Mouse (Mus musculus): ENCODE data around the gene Rsph10b. TPM values are rescaled to one million over a fixed set of nuclear protein-coding genes. Genes with fewer than 3 reads are reported as not detected.

The Rsph10b gene
- polyA plus RNA-seq (2012; rRNA removed): 0.31 and 0.61 TPM in 2 replicates

- Histone ChIP-seq H3K36me3 (ENCODE audit: control insufficient read depth, insufficient read depth, low read length) (no peaks in the 10 kb centered on the region; the same call in 1 of the 2 replicates), H3K4me3 (ENCODE audit: insufficient read depth, low read depth, low read length) (no peak within 1 kb of the TSS), H3K27ac (ENCODE audit: insufficient read depth, low read depth, low read length) (no peak within 1 kb of the TSS), H3K27me3 (replicated peaks; ENCODE audit: control insufficient read depth, insufficient read depth, low read length) (no peaks in the 10 kb centered on the region), H3K4me1 (ENCODE audit: control insufficient read depth, insufficient read depth, low read length) (no peaks in the 10 kb centered on the region)
- TF ChIP-seq CTCF (conservative IDR thresholded peaks at IDR 0.05; ENCODE audit: insufficient read depth, insufficient read length, low read depth, low read length): no peak
- TF ChIP-seq POLR2A (IDR thresholded peaks at IDR 0.05; ENCODE audit: low read depth, low read length): no peak
- WGBS: 26% methylated on average over 8 of the region's 8 CpGs
- DNase-seq: peak; percentile 3
Observed at GRCm38 (mm10) chr5:143932831-143933230, at the start of gene Rsph10b. TSS of gene Rsph10b (plus strand) at chr5:143933035.

GRCm38 (mm10) chr5:143885274-143885673 is 47.6 kb upstream of the Rsph10b start:
- H3K27ac ChIP-seq (ENCODE audit: insufficient read depth, low read depth, low read length): no peak overlapping the region
- no peak for DNase-seq
- TF ChIP-seq POLR2A (IDR thresholded peaks at IDR 0.05; ENCODE audit: low read depth, low read length) (no peak), CTCF (conservative IDR thresholded peaks at IDR 0.05; ENCODE audit: insufficient read depth, insufficient read length, low read depth, low read length) (no peak)
- H3K36me3 ChIP-seq (ENCODE audit: control insufficient read depth, insufficient read depth, low read length): peaks cover 13% of the 10 kb centered on the region
- H3K4me1 ChIP-seq (ENCODE audit: control insufficient read depth, insufficient read depth, low read length): no peaks in the 10 kb centered on the region
- no peak overlapping the region for H3K4me3 ChIP-seq (ENCODE audit: insufficient read depth, low read depth, low read length)
- H3K27me3 ChIP-seq (replicated peaks; ENCODE audit: control insufficient read depth, insufficient read depth, low read length): no peaks in the 10 kb centered on the region
- WGBS: 100% methylated on average over 3 of the region's 3 CpGs

- H3K36me3 ChIP-seq (ENCODE audit: control insufficient read depth, insufficient read depth, low read length): peaks cover 8% of the 10 kb centered on the region
Observed at GRCm38 (mm10) chr5:143890741-143891140, 42.1 kb upstream of the Rsph10b start.

GRCm38 (mm10) chr5:143892255-143892886 is 40.5 kb upstream of the Rsph10b start:
- Histone ChIP-seq H3K36me3 (ENCODE audit: control insufficient read depth, insufficient read depth, low read length) (peaks cover 5% of the 10 kb centered on the region), H3K4me3 (ENCODE audit: insufficient read depth, low read depth, low read length) (no peak overlapping the region), H3K27me3 (replicated peaks; ENCODE audit: control insufficient read depth, insufficient read depth, low read length) (no peaks in the 10 kb centered on the region), H3K4me1 (ENCODE audit: control insufficient read depth, insufficient read depth, low read length) (no peaks in the 10 kb centered on the region), H3K27ac (ENCODE audit: insufficient read depth, low read depth, low read length) (no peak overlapping the region)
- WGBS: 77% methylated on average over 9 of the region's 9 CpGs
- DNase-seq: no peak
- no peak for TF ChIP-seq POLR2A (IDR thresholded peaks at IDR 0.05; ENCODE audit: low read depth, low read length)
- no peak; the same call in 1 of the 2 replicates for TF ChIP-seq CTCF (conservative IDR thresholded peaks at IDR 0.05; ENCODE audit: insufficient read depth, insufficient read length, low read depth, low read length)

More at GRCm38 (mm10) chr5:143890741-143891140, 42.1 kb upstream of the Rsph10b start:
- no peak overlapping the region for H3K27ac ChIP-seq (ENCODE audit: insufficient read depth, low read depth, low read length)
- no peak overlapping the region for H3K4me3 ChIP-seq (ENCODE audit: insufficient read depth, low read depth, low read length)
- DNase-seq: no peak
- TF ChIP-seq CTCF (conservative IDR thresholded peaks at IDR 0.05; ENCODE audit: insufficient read depth, insufficient read length, low read depth, low read length) (no peak), POLR2A (IDR thresholded peaks at IDR 0.05; ENCODE audit: low read depth, low read length) (no peak)
- no peaks in the 10 kb centered on the region for H3K4me1 ChIP-seq (ENCODE audit: control insufficient read depth, insufficient read depth, low read length)
- 59% methylated on average over 6 of the region's 6 CpGs for WGBS
- no peaks in the 10 kb centered on the region for H3K27me3 ChIP-seq (replicated peaks; ENCODE audit: control insufficient read depth, insufficient read depth, low read length)

DNA sequence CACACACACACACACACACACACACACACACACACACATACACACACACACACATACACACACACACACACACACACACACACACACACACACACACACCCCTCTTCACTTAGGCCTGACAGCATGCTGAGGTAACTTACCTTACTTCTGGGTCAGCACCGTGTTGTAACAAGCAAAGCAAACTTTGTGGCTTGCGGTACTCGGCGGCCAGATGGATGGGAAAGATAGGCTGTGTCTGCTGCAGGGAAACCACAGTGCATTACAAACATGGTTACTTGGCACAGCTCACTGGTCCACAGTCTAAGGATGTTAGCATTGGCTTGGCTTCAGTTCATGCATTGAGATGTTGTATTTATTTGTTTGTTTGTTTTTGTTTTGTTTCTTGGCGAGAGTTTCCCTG is 39.4 kb upstream of the Rsph10b start:
- Histone ChIP-seq H3K36me3 (ENCODE audit: control insufficient read depth, insufficient read depth, low read length) (peaks cover 5% of the 10 kb centered on the region), H3K4me1 (ENCODE audit: control insufficient read depth, insufficient read depth, low read length) (no peaks in the 10 kb centered on the region), H3K4me3 (ENCODE audit: insufficient read depth, low read depth, low read length) (no peak overlapping the region), H3K27ac (ENCODE audit: insufficient read depth, low read depth, low read length) (no peak overlapping the region), H3K27me3 (replicated peaks; ENCODE audit: control insufficient read depth, insufficient read depth, low read length) (no peaks in the 10 kb centered on the region)
- peak; percentile 7 for DNase-seq
- WGBS: 45% methylated on average over 5 of the region's 5 CpGs
- TF ChIP-seq CTCF (conservative IDR thresholded peaks at IDR 0.05; ENCODE audit: insufficient read depth, insufficient read length, low read depth, low read length) (no peak), POLR2A (IDR thresholded peaks at IDR 0.05; ENCODE audit: low read depth, low read length) (no peak)

DNA sequence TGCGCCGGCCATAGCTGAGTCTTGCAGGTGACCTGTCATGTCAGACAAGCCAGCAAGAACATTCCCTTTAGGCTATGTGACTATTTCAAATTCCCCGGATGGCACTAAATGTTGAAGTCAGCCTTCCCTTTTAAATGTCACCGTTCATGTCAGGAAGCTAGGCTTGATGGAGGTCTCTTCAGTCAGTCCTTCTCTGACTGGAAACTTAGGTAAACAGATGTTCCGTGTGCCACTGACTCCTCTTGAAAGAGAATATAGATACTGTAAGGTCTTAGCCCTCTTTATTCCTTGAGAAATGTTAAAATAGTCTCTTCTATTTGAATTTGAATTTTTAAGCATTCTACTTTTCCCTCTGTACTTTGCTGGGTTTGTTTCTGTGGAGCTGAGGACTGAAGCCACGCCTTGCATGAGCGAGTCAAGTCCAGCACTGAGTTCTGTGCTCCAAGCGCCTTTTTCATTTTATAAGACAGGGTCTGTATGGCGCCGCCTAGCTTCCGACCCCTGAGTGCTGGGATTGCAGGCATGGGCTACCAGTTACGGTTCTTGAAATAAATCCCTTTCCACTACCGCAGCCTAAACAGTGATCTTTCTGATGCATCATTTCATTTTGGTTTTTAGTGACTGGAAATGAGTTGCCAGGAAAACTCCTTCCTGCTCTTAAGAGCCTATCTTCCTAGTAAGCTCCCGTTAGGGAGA is 35.1 kb upstream of the Rsph10b start, which contains the start of gene Ankrd61:
Gene Ankrd61 (minus strand): TSS at position 51 of the 696 bp plus-strand sequence.
- Histone ChIP-seq H3K4me1 (ENCODE audit: control insufficient read depth, insufficient read depth, low read length) (no peaks in the 10 kb centered on the region), H3K36me3 (ENCODE audit: control insufficient read depth, insufficient read depth, low read length) (no peaks in the 10 kb centered on the region), H3K27ac (ENCODE audit: insufficient read depth, low read depth, low read length) (no peak within 1 kb of the TSS), H3K4me3 (ENCODE audit: insufficient read depth, low read depth, low read length) (no peak within 1 kb of the TSS), H3K27me3 (replicated peaks; ENCODE audit: control insufficient read depth, insufficient read depth, low read length) (no peaks in the 10 kb centered on the region)
- TF ChIP-seq CTCF (conservative IDR thresholded peaks at IDR 0.05; ENCODE audit: insufficient read depth, insufficient read length, low read depth, low read length) (no peak), POLR2A (IDR thresholded peaks at IDR 0.05; ENCODE audit: low read depth, low read length) (no peak)
- DNase-seq: no peak
- 92% methylated on average over 14 of the region's 14 CpGs for WGBS

DNA sequence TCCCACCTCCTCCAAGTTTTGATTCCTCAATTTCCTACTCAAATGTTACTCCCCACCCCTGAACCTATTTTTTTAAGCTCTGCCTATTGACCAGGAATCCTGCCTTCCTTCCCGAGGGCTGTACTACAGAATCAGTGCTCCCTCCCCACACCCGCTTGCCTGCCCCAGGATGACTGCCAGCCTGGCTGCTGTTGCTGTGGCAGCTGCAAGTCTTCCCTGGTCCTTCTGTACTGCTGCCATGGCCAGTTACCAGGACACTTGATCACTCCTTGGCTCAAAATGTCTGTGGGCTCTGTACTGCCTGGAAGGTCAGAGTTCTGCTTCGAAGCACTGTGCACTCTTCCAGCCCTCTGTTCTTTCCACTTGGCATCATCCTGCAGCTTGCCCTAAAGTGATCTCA is 30.7 kb upstream of the Rsph10b start:
- no peaks in the 10 kb centered on the region for H3K27me3 ChIP-seq (replicated peaks; ENCODE audit: control insufficient read depth, insufficient read depth, low read length)
- DNase-seq: peak; percentile 13
- H3K27ac ChIP-seq (ENCODE audit: insufficient read depth, low read depth, low read length): no peak overlapping the region
- 53% methylated on average over 3 of the region's 3 CpGs for WGBS
- H3K4me1 ChIP-seq (ENCODE audit: control insufficient read depth, insufficient read depth, low read length): no peaks in the 10 kb centered on the region
- no peak overlapping the region for H3K4me3 ChIP-seq (ENCODE audit: insufficient read depth, low read depth, low read length)
- H3K36me3 ChIP-seq (ENCODE audit: control insufficient read depth, insufficient read depth, low read length): no peaks in the 10 kb centered on the region
- TF ChIP-seq POLR2A (IDR thresholded peaks at IDR 0.05; ENCODE audit: low read depth, low read length): no peak
- TF ChIP-seq CTCF (conservative IDR thresholded peaks at IDR 0.05; ENCODE audit: insufficient read depth, insufficient read length, low read depth, low read length): no peak

Measured in kidney, adult 2 months (tissue).